Mouse (Mus musculus): Measurements from ENCODE around the gene Ypel2. TPM values are rescaled to one million over a fixed set of nuclear protein-coding genes. Genes with fewer than 3 reads are reported as not detected.

Gene Ypel2
- polyA plus RNA-seq, 1 experiment from 2014 or later, result 5.4 TPM

GRCm38 (mm10) chr11:86892996-86893670 lies 100.4 kb downstream of the Ypel2 start:
- DNase-seq (ENCODE audit: low spot score, missing footprints) (no peak), ATAC-seq (ENCODE audit: low FRiP score) (no peak)
- Histone ChIP-seq H3K4me3 (ENCODE audit: low read depth, low read length) (no peak overlapping the region), H3K9ac (ENCODE audit: low read length) (no peak overlapping the region), H3K9me3 (ENCODE audit: control insufficient read depth, low read length) (no peaks in the 10 kb centered on the region), H3K4me1 (ENCODE audit: control insufficient read depth, insufficient read depth, low read length) (peaks cover 4% of the 10 kb centered on the region), H3K27ac (ENCODE audit: low read depth, low read length) (no peak overlapping the region), H3K36me3 (ENCODE audit: control insufficient read depth, insufficient read depth, low read length) (no peaks in the 10 kb centered on the region), H3K4me2 (no peak overlapping the region), H3K27me3 (ENCODE audit: control insufficient read depth, insufficient read depth, low read length) (no peaks in the 10 kb centered on the region)
- 84% methylated on average over 15 of the region's 15 CpGs for WGBS

Other genes starting within 250 kb of the Ypel2 start
- 173 and 189 TPM in 2 replicates for gene Cltc, start 236.1 kb downstream of the Ypel2 start, polyA plus RNA-seq (2014; fragmentation: Nextera tagmentation; extraction: Ambion mirVana)
- 55.0 and 57.8 TPM in 2 replicates for gene Dhx40, start 186.0 kb downstream of the Ypel2 start, polyA plus RNA-seq (2014; fragmentation: Nextera tagmentation; extraction: Ambion mirVana)
- 94.8 and 114 TPM in 2 replicates for gene Gdpd1, start 80.4 kb upstream of the Ypel2 start, polyA plus RNA-seq (2014; fragmentation: Nextera tagmentation; extraction: Ambion mirVana)
- 32.4 and 34.0 TPM in 2 replicates for gene Smg8, start 93.1 kb upstream of the Ypel2 start, polyA plus RNA-seq (2014; fragmentation: Nextera tagmentation; extraction: Ambion mirVana)
- gene Prr11, start 115.0 kb upstream of the Ypel2 start, polyA plus RNA-seq (2014; fragmentation: Nextera tagmentation; extraction: Ambion mirVana), result 17.9 and 20.1 TPM in 2 replicates
- 113 and 115 TPM in 2 replicates for gene Ska2, start 115.5 kb upstream of the Ypel2 start, polyA plus RNA-seq (2014; fragmentation: Nextera tagmentation; extraction: Ambion mirVana)
- gene Trim37, start 133.4 kb upstream of the Ypel2 start, polyA plus RNA-seq (2014; fragmentation: Nextera tagmentation; extraction: Ambion mirVana), result 92.5 and 97.1 TPM in 2 replicates

All from midbrain, embryonic 11.5 days (tissue).